In the genomic region with DNA sequence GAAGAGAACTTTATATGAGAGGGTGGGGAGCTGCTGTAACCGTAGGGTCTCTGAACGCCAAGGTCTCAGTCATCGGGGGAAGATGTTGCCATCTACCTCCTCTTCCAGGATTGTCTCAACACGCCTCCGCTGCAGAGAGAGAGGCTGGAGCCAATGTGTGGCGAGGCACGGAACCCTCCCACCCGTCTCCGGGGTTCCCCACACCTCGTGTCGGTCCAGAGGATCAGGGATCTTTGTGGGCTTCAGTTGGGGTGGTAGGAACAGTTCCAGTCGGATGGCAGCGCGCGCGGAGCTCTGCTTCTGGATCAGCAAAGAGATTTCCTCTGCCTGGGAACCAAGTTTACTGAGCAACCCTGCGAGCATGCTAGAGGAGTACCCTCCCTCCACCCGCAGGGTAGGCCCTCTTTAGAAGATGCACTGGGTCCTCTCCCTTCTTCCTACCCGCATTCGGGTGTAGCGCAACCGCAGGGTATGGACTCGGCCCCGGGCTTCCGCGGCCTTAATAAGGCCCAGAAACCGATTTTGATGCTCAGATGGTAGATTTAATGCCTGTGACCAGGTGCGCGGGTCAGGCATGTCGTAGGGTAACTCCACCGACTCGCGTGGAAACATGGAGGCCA, we compare ENCODE assay signal across 27 mouse cellular contexts. TPM values are rescaled to one million over a fixed set of nuclear protein-coding genes. Genes with fewer than 3 reads are reported as not detected.
A peak's percentile ranks its signal among the peaks of the same experiment; 100 is the strongest.
DNase-seq lines count a peak whose midpoint lies in the region; ATAC-seq and TF ChIP-seq lines count a peak whose summit lies in the region.
"Had no signal": no experiment of that assay in that cellular context is flagged by ENCODE, and none has a peak within 500 bp of the region (broad histone marks: within the 10 kb centered on the region; RNA-seq: fewer than 3 reads in every experiment).

No protein-coding gene starts in this region.

- H3K4me3 ChIP-seq in E14TG2a.4 (replicated peaks; ENCODE audit: low read length): peak overlapping the region; percentile 76
- H3K4me3 ChIP-seq in stomach, postnatal 0 days (ENCODE audit: low read depth, low read length): no peak overlapping the region
- H3K4me3 ChIP-seq: embryonic facial prominence, embryonic 13.5 days; heart, embryonic 12.5 days; hindbrain, embryonic 15.5 days had no signal

- H3K27ac ChIP-seq in stomach, postnatal 0 days (replicated peaks): no peak overlapping the region
- H3K27ac ChIP-seq: embryonic facial prominence, embryonic 13.5 days; hindbrain, embryonic 15.5 days had no signal

- no peak overlapping the region for H3K4me2 ChIP-seq in stomach, postnatal 0 days (replicated peaks; ENCODE audit: low read depth)
- H3K4me2 ChIP-seq: embryonic facial prominence, embryonic 13.5 days; heart, embryonic 12.5 days; hindbrain, embryonic 15.5 days had no signal

- no peak for TF ChIP-seq CTCF in E14TG2a.4 (conservative IDR thresholded peaks at IDR 0.05; ENCODE audit: low read length)
- TF ChIP-seq CTCF in stomach, postnatal 0 days (IDR thresholded peaks at IDR 0.05; ENCODE audit: low read depth): no peak

- 76% methylated on average over 33 of the region's 33 CpGs for WGBS in stomach, postnatal 0 days

- H3K9ac ChIP-seq in stomach, postnatal 0 days (ENCODE audit: low read length): no peak overlapping the region
- H3K9ac ChIP-seq: embryonic facial prominence, embryonic 13.5 days; heart, embryonic 12.5 days; hindbrain, embryonic 15.5 days had no signal

- intact Hi-C loops in heart, postnatal 25 days (cut with DNase I): no loop called here

- no peak for ATAC-seq in stomach, postnatal 0 days (ENCODE audit: low FRiP score, low TSS enrichment)
- ATAC-seq: forebrain, embryonic 16.5 days; intestine, embryonic 16.5 days; Patski had no signal

- no peaks in the 10 kb centered on the region for H3K9me3 ChIP-seq in E14TG2a.4 (ENCODE audit: low read length)
- no peaks in the 10 kb centered on the region for H3K9me3 ChIP-seq in stomach, postnatal 0 days (ENCODE audit: control insufficient read depth, low read length)
- H3K9me3 ChIP-seq: embryonic facial prominence, embryonic 13.5 days; heart, embryonic 12.5 days; hindbrain, embryonic 15.5 days had no signal

- TF ChIP-seq EP300 in stomach, postnatal 0 days (optimal IDR thresholded peaks at IDR 0.05): no peak

- H3K36me3 ChIP-seq in E14TG2a.4 (ENCODE audit: insufficient read depth, low read length): peaks cover 5% of the 10 kb centered on the region
- no peaks in the 10 kb centered on the region for H3K36me3 ChIP-seq in stomach, postnatal 0 days (ENCODE audit: control insufficient read depth, insufficient read depth, low read length)
- H3K36me3 ChIP-seq: embryonic facial prominence, embryonic 13.5 days; heart, embryonic 12.5 days; hindbrain, embryonic 15.5 days had no signal

- H3K27me3 ChIP-seq in E14TG2a.4 (ENCODE audit: insufficient read depth, low read length): peaks cover 50% of the 10 kb centered on the region
- H3K27me3 ChIP-seq in stomach, postnatal 0 days (ENCODE audit: control insufficient read depth, insufficient read depth, low read length): no peaks in the 10 kb centered on the region
- H3K27me3 ChIP-seq: CH12.LX; embryonic facial prominence, embryonic 13.5 days; hindbrain, embryonic 15.5 days had no signal

- peak; percentile 77 for DNase-seq in heart, adult 11 months
- DNase-seq in heart, postnatal 25 days (ENCODE audit: low spot score): no peak
- DNase-seq in ES-CJ7 (ENCODE audit: low read depth, low spot score): peak; percentile 47
- DNase-seq in stomach, postnatal 0 days (ENCODE audit: low spot score): peak; percentile 8
- no peak for DNase-seq in spleen, postnatal 10 days (ENCODE audit: low spot score in 2 of 2)
- no peak for DNase-seq in frontal cortex, postnatal 10 days (ENCODE audit: low spot score in 2 of 2)
- DNase-seq: adrenal gland, adult 8-10 months; cerebellum, adult 11 months; cerebellum, adult 8-10 months; gastrocnemius, postnatal 14 days; heart, postnatal 36 days had no signal

- H3K4me1 ChIP-seq in E14TG2a.4 (replicated peaks; ENCODE audit: low read depth, low read length): peaks cover 42% of the 10 kb centered on the region
- H3K4me1 ChIP-seq in stomach, postnatal 0 days (replicated peaks; ENCODE audit: control insufficient read depth, insufficient read depth): peaks cover 2% of the 10 kb centered on the region; the same call in 1 of the 2 replicates

RNA-seq across cellular contexts. Expression of gene Lkaaear1, which starts 1.3 kb away (rescaled TPM):
- not detected for total RNA-seq in heart, postnatal 25 days (2021)
- polyA plus RNA-seq in stomach, postnatal 0 days (2015; fragmentation: Nextera tagmentation; extraction: Ambion mirVana): not detected in 2 replicates
- total RNA-seq: adrenal gland, adult 8-10 months; adrenal gland, postnatal 4 days; CH12.LX; gastrocnemius, adult 18-20 months; gastrocnemius, postnatal 14 days; heart, adult 8-10 months; heart, postnatal 36 days had no signal
- polyA plus RNA-seq: brain, embryonic 14.5 days; cortical plate, adult 2 months; embryonic facial prominence, embryonic 13.5 days; forebrain, embryonic 16.5 days; frontal cortex, adult 2 months; heart, embryonic 12.5 days; heart, embryonic 16.5 days; hindbrain, embryonic 11.5 days; hindbrain, embryonic 15.5 days; intestine, embryonic 16.5 days; Patski had no signal

RNA-seq across cellular contexts. Expression of gene Rgs19, which starts 3.1 kb away (rescaled TPM):
- 1 to 10 TPM; 5.8 to 7.7 TPM for total RNA-seq in heart, postnatal 25 days (2021)
- 20.0 and 24.6 TPM in 2 replicates for polyA plus RNA-seq in stomach, postnatal 0 days (2015; fragmentation: Nextera tagmentation; extraction: Ambion mirVana)

RNA-seq across cellular contexts. Expression of gene Tcea2, which starts 16.8 kb away (rescaled TPM):
- 1 to 10 TPM; 5.8 to 6.4 TPM for total RNA-seq in heart, postnatal 25 days (2021)
- polyA plus RNA-seq in stomach, postnatal 0 days (2015; fragmentation: Nextera tagmentation; extraction: Ambion mirVana): 12.7 and 13.4 TPM in 2 replicates

RNA-seq across cellular contexts. Expression of gene Oprl1, which starts 17.9 kb away (rescaled TPM):
- not detected for total RNA-seq in heart, postnatal 25 days (2021)
- 0.52 and 0.80 TPM in 2 replicates for polyA plus RNA-seq in stomach, postnatal 0 days (2015; fragmentation: Nextera tagmentation; extraction: Ambion mirVana)
- total RNA-seq: gastrocnemius, adult 18-20 months; gastrocnemius, postnatal 14 days; heart, postnatal 36 days had no signal
- polyA plus RNA-seq: Patski had no signal

RNA-seq across cellular contexts. Expression of gene Sox18, which starts 25.5 kb away (rescaled TPM):
- total RNA-seq in heart, postnatal 25 days (2021): 10 to 100 TPM; 40.2 to 56.9 TPM
- 14.0 and 14.1 TPM in 2 replicates for polyA plus RNA-seq in stomach, postnatal 0 days (2015; fragmentation: Nextera tagmentation; extraction: Ambion mirVana)
- total RNA-seq: CH12.LX had no signal

Comparison
In these comparisons a context has a peak if more than half of its experiments do, and no peak if none do; other contexts are left out.
1. DNase-seq: peak in heart, adult 11 months (single experiment), ES-CJ7 (single experiment) and stomach, postnatal 0 days (single experiment); none in heart, postnatal 25 days (single experiment), spleen, postnatal 10 days (0 of 2) and frontal cortex, postnatal 10 days (0 of 2).